Mouse (Mus musculus) cerebellum, adult (tissue): ENCODE data around the gene Pglyrp1.
"Not testable (repeated sequence)": the region's sequence is repeated elsewhere in the genome, so short reads cannot be mapped to it uniquely, and the experiment has no call there.

ENCODE experiments used
- ATAC-seq: cut with Nextera tagmentation; 2 replicates; pipeline ENCODE4 v1.9.2; 2017; ENCODE audit warnings: mild to moderate bottlenecking, moderate library complexity, mixed read lengths; ENCODE audit not compliant: insufficient number of reproducible peaks, low FRiP score, low TSS enrichment

Gene Pglyrp1

DNA sequence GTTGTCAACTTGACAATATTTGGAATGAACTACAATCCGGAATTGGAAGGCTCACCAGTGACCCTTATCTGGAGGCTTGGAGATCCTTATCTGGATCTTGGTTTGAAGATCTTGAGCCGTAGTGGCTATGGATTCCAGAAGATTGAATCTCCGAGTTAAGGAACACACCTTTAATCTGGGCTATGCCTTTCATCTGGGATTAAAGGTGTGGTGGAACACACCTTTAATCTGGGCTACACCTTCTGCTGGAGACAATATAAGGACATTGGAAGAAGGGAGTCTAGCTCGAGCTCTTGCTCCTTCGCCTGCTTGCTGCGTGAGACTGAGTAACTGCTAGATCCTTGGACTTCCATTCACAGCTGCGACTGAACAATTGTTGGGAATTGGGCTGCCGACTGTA lies at the start of gene Pglyrp1:
Gene Pglyrp1 (plus strand): TSS at position 301 of the 400 bp plus-strand sequence.
- ATAC-seq = not testable (repeated sequence)

DNA sequence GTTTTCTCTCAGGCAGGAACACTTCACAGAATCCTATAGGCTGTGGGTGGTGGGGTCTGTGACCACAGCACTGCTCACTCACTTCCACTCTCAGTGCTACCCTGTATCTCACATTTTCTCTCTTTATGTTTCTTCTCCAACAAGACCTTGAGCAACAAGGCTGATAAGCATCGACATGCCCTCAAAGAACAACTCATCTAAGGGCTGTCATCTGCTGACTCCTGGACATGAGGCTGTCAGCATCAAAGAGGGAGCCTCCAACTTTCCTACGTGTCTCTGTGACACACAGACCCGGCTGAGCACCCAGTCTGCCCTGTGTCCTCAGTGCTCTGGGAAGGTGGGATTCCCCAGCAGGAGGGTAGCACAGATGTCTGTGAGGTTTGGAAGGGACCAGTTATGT lies 49.6 kb upstream of the Pglyrp1 start, which contains the start of gene Psg17:
Gene Psg17 (minus strand): TSS at position 101 of the 400 bp plus-strand sequence.
- ATAC-seq = no peak

GRCm38 (mm10) chr7:18827792-18828546 lies 43.2 kb upstream of the Pglyrp1 start:
- ATAC-seq = no peak

DNA sequence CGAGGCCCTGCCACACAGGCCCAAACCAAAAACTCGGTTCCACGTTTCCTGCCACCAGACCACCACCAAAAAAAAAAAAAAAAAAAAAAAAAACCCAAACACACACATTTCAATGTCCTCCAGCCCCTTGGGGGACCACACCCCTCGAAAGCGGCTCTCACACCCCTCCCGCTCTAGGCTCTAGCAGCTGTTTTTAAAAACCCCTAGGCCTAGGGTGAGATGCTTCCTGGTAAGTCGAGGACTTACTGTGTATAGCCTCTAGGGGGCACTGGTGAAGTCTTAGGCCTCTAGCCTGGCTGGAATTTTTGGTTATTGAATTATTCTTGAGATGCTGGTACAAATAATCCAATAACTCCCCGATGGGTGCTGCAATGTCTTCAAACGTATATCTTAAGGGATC lies 42.5 kb upstream of the Pglyrp1 start:
- no peak for ATAC-seq

DNA sequence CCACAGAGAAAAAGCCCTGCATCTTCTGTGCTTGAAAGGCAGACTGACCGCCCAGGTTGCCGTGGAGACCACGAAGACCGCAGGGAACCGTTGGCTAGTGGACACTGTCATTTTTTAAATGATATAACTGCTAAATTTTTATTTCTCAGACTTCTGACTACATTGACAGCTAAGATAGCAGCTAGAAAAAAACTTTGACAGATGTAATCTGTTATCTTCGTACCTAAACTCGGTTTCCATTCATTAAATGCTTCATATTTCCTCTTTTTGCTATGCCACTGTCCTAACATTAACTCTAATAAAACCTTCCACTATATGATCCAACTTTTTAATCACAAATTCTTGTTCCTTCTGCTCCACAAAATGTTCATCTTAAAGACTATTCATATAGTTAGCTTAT lies 41.6 kb upstream of the Pglyrp1 start:
- ATAC-seq = no peak

DNA sequence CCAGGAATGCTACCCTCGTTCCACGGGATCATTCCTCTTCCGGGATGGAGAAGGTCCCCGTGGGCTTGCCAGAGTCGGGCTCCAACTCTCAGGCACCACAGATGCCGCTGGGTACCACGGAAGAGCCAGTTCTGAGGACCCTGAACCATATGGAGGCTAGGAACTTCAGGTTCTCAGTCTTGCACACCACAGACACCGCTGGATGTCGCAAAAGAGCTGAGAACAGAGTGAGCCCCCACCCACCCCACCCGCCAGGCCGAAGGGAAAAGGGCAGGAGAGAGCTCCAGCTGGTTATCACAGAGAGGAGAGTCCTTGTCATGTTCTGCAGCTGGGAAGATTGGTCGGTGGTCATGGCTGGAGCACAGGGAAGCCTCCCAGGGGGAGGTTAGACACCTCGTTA lies 38.8 kb upstream of the Pglyrp1 start:
- no peak for ATAC-seq

- ATAC-seq = no peak
Measured at GRCm38 (mm10) chr7:18839865-18840264, 31.3 kb upstream of the Pglyrp1 start, which contains the start of gene Mill2. Gene Mill2, plus strand, starts transcription at chr7:18839966.

DNA sequence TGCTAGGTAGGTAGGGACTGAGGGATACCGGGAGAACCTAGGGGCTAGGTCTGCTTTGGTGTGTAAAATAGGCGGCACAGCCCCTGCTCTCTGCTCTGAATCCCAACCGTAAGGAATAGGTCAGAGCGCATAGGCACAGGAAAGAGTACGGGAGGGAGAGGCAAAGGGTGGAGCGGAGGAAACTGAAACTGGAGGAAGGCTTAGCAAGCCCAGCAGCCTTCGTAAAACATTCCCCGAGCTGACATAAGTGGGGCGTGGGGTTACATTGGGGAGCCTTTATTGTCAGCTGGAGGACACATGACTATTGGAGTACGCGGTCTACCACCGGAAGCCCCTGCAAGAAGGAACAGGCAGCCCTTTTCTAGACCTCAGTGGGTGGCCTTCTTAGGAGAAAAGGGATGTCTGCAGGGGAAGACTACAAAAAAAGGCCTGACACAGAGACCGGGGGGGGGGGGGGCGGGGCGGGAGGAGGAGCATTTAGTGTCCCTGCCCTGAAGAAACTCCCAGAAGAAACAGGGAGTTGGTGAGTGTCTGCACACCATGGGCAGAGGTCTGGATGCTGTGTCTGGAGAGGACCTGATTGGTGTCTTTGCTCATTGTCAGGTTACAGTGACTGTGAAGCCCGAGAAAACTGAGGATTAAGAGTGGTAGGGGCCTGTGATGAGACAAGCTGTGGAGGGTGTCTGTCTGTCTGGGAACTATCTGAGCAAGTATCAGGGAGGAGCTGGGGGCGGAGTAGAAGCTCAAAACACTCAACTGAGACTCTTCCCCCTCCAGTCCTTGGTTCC lies 30.6 kb upstream of the Pglyrp1 start:
- no peak; the same call in 1 of the 2 replicates for ATAC-seq

DNA sequence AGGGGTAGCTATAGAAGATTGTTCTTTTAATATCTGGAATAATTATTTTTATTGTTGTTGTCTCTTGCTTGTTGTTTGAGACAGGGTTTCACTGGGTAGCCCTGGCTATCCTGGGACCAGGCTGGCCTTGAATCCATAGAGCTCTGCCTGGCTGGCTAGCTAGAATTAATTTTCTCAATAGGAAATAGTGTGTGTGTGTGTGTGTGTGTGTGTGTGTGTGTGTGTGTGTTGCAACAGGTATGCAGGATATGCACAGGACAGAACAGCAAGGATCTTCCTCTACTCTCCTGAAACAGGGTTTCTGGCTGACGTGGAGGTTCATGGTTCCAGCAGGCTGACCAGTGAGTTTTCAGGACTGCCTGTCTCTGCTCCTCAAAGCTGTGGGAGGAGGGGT lies 30.0 kb upstream of the Pglyrp1 start:
- ATAC-seq = no peak

GRCm38 (mm10) chr7:18844811-18845210 lies 26.3 kb upstream of the Pglyrp1 start:
- no peak for ATAC-seq

- ATAC-seq = no peak
Measured at GRCm38 (mm10) chr7:18848395-18848794, 22.7 kb upstream of the Pglyrp1 start.

- no peak for ATAC-seq
Measured at GRCm38 (mm10) chr7:18858310-18858916, 12.7 kb upstream of the Pglyrp1 start.

- ATAC-seq = no peak
Measured at GRCm38 (mm10) chr7:18862801-18863200, 8.3 kb upstream of the Pglyrp1 start.

DNA sequence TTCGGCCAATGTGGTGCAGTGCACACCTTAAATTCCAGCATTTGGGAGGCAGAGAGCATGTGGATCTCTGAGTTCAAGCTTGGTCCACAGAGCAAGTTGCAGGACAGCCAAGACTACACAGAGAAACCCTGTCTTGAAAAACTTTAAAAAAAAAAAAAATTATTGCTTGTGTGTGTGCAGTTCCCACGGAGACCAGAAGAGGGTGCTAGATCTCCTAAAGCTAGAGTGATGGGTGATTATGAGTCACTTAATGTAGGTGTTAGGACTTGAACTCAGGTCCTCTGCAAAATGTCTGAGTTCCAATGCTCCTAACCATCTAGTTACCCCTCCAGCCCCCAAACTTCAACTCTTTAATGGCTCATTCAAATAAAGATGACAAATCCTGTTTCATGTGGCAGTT lies 2.6 kb upstream of the Pglyrp1 start:
- ATAC-seq = no peak

DNA sequence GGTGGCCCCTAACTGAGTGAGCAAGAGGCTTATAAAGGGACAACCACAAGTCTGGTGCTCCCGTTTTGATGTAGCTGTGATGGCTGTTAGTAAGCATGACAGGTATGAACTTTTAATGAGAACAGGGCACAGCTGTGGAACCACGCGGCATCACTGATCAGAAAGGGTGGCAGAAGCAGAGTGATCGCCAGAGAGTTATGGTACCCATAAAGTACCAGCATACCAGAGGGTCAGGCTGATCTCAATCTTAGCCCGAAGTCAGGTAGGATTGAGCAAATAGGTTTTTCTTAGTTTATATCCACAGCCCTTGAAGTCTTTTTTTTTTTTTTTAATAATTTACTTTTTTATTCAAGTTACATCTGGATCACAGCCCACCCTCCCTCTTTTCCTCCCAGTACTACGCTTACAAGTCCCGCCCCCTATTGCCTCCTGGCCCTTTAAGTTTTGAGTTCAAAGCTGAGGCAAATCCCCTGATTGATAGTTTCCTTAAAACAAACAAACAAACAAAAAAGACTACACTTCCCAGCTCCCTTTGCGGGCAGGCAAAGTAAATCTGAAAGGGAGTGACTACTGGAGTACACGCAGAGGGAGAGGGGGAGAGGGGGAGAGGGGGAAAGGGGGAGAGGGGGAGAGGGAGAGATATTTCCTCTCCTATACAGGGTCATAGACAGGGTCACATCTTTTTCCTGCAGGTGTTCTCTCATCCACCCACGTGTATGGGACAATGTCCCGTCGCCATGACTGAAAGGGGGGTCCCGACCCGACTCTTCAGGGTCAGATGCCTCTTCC lies 1.1 kb downstream of the Pglyrp1 start:
- no peak for ATAC-seq

DNA sequence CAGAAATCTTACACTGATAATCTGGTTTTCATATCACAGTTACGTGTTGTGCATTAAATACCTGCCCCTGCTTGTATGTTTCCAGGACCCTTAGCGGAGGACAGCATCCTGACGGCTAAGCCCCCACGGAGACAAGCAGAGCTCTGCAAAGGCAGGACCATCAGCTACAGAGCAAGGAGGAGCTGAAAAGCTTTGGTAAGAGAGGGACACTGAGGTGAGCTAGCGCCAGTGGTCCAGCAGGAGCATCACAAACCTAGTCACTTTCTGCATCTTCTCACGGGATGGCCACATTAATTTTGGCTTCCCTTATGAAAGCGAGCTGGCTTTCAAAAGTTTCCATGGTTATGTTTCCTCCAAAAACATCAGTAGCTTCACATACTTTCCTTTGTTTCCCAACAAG lies 1.7 kb downstream of the Pglyrp1 start:
- no peak for ATAC-seq

- peak; percentile 76; the same call in 1 of the 2 replicates for ATAC-seq
Measured at GRCm38 (mm10) chr7:18873253-18873652, 2.1 kb downstream of the Pglyrp1 start.

DNA sequence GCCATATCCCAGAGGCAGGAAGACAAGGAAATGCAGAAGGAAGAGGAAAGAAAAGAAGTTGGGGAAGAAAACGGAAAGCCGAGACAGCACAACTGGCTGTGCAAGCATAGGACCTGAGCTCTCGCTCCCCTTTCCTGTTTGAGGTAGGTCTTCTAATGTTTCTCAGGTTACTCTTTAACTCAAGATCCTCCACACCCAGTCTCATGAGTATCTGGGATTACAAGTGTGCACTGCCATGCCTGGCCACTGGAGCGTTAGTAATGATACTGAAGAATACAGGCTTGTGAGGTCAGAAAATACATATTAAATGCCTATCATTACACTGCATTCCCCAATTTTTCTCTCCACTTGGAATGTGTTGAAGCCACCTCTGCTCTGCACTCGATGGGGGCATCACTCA lies 4.2 kb downstream of the Pglyrp1 start:
- no peak for ATAC-seq

DNA sequence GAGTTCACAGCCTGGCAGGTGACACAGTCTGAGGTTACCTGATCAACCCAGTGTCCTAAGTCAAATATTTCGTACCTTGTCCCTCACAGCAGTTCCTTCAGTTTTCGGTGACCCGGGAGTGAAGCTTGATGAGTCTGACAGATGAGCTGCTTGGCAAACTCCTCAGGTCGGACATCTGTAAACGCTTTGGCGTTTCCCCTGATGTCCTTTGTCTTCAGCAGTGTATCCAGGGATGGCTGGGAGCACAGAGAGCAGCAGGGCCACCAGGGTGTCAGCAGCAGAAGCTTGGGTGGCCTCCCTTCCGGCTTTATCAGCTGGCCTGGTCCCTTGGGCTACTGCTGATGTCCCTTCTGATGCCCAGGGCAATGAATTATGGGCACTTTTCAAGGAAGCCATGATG lies 7.6 kb downstream of the Pglyrp1 start:
- ATAC-seq = no peak

GRCm38 (mm10) chr7:18883991-18884744 lies 13.0 kb downstream of the Pglyrp1 start:
- ATAC-seq = no peak
